Mouse (Mus musculus): ENCODE measurements around the gene Pvalb.

DNA sequence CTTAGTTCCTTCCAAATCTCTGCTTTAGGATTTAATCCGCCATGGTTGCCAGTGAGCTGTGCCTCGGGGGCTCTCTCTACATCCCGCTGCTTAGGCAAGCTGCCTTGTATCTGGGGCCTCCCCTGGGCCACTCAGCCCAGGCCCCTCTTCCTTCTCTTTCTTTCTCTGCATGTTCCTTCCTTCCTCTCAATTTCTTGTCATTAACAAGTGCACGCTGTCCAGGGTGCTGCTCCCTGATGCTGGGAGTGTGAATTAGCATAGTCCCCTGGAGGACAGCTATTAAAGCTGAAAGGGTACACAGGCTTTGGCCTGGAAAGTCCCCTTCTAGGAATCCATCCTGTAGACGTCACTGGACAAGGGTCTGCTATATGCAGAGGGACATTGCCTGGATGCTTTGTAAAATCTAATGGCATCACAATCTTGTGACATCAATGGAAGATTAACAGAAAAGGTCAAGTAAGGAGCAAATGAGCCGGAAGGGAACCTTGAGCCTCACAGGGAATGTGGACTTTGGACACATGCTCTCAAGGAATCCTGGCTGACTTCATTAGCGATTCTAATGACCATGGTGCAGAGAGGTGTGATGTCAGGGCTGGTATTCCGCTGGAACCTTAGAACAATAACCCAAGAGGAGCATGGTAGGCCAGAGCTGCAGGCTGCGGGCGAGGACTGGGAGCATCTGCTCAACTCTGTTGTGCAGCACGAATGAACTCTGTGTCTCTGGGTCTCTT is 53.0 kb downstream of the Pvalb start:
- no peak for TF ChIP-seq FLI1 (IDR thresholded peaks at IDR 0.05; ENCODE audit: low read length)
- TF ChIP-seq GATA1 (IDR thresholded peaks at IDR 0.05; ENCODE audit: borderline replicate concordance, low read length), result no peak
